Mouse (Mus musculus): ENCODE data around the gene C7. TPM values are rescaled to one million over a fixed set of nuclear protein-coding genes. Genes with fewer than 3 reads are reported as not detected.

C7 gene
- polyA plus RNA-seq, 1 experiment from 2014 or later = 0.06 TPM

DNA sequence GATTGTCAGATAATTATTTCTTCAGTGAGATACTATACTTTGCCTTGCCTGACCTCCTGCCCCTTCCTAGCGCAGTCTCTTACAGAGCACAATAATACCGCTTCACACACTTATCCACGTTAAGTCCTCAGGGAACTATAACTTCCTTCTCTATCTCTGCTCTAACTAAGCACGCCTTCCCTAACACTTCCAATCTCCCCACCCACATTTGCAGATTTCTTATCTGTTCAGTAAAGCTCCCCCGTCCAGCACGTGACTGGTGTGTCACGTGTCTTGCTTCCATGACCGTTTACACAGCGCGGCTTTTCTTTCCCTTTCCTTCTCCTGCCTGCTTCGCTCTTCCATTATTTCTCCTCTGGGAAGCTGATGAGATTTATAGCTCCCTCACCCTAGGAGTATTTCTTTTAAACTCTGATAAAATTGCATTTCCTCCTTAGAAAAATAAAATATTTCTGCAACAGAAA lies 53.9 kb downstream of the C7 start:
- WGBS = 45% methylated on average over 11 of the region's 11 CpGs

DNA sequence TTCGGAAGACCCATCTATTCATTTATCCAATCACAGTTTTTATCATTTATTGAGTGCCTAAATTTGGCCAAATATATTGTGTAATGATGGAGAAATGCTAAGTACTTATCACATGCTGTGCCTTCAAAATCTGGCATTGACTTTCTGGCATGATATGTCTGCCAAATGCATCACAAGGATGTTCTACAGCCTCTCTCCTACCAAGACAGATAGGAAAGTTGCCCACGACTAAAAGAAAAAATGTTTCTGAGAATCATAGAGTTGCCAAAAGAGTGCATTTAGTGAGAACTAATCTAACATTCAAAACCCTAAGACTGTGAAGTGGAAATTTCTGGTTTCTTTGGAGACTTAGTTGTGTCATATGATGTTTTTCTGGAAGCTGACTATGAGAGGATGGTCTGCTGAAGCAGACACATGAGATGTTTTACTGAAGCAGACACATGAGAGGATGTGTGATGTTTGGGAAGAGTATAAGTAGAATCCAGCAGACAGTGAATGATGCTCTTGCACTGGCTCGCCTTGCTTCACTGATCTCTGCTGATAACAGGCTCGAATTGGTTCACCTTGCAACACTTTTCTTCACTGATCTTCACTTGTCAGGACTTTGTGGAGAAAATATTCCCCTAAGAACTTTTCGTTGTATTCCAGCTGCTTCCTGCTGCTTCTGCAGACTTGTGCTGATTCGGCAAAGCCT lies 59.9 kb downstream of the C7 start:
- ATAC-seq (ENCODE audit: low FRiP score, low TSS enrichment) (no peak), DNase-seq (ENCODE audit: low spot score) (no peak)
- no peak overlapping the region for H3K9ac ChIP-seq (ENCODE audit: low read length)
- no peak overlapping the region for H3K27ac ChIP-seq (replicated peaks)
- TF ChIP-seq EP300 (optimal IDR thresholded peaks at IDR 0.05) (no peak), CTCF (IDR thresholded peaks at IDR 0.05; ENCODE audit: low read depth) (no peak)
- no peaks in the 10 kb centered on the region for H3K27me3 ChIP-seq (ENCODE audit: control insufficient read depth, insufficient read depth, low read length)
- WGBS = 72% methylated on average over 6 of the region's 6 CpGs
- H3K9me3 ChIP-seq (ENCODE audit: control insufficient read depth, low read length) = no peaks in the 10 kb centered on the region
- no peaks in the 10 kb centered on the region for H3K4me1 ChIP-seq (replicated peaks; ENCODE audit: control insufficient read depth, insufficient read depth)
- H3K36me3 ChIP-seq (ENCODE audit: control insufficient read depth, insufficient read depth, low read length) = no peaks in the 10 kb centered on the region
- H3K4me2 ChIP-seq (replicated peaks; ENCODE audit: low read depth) = no peak overlapping the region
- no peak overlapping the region for H3K4me3 ChIP-seq (ENCODE audit: low read depth, low read length)

More for the DNA sequence above, 53.9 kb downstream of the C7 start:
- Histone ChIP-seq H3K27ac (replicated peaks) (no peak overlapping the region), H3K4me3 (ENCODE audit: low read depth, low read length) (no peak overlapping the region), H3K36me3 (ENCODE audit: control insufficient read depth, insufficient read depth, low read length) (no peaks in the 10 kb centered on the region), H3K4me2 (replicated peaks; ENCODE audit: low read depth) (no peak overlapping the region; the same call in 1 of the 2 replicates), H3K27me3 (ENCODE audit: control insufficient read depth, insufficient read depth, low read length) (no peaks in the 10 kb centered on the region), H3K4me1 (replicated peaks; ENCODE audit: control insufficient read depth, insufficient read depth) (no peaks in the 10 kb centered on the region), H3K9ac (ENCODE audit: low read length) (no peak overlapping the region), H3K9me3 (ENCODE audit: control insufficient read depth, low read length) (no peaks in the 10 kb centered on the region)
- DNase-seq (ENCODE audit: low spot score) (peak; percentile 29), ATAC-seq (ENCODE audit: low FRiP score, low TSS enrichment) (peak; percentile 69)
- TF ChIP-seq EP300 (optimal IDR thresholded peaks at IDR 0.05) (no peak), CTCF (IDR thresholded peaks at IDR 0.05; ENCODE audit: low read depth) (no peak)

DNA sequence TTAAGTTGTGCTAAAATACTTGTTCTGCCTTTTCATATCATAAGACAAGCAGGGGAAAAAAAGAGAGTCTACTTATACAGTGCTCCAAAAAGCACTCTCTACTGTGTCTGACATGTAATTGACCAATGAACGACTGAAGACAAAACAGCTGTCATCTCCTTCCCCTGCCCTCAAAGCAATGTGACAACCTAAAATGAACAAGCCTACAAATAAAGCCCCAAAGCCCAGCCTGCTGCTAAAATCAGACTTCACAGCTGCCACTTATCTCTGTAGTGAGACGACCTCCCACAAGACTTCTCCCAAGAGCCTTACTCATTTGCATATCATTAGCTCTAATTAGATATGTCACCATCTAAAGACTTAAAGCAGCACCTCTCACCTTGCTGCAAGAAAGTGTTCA lies 60.6 kb downstream of the C7 start:
- ATAC-seq (ENCODE audit: low FRiP score, low TSS enrichment) (no peak), DNase-seq (ENCODE audit: low spot score) (no peak)
- H3K4me3 ChIP-seq (ENCODE audit: low read depth, low read length) = no peak overlapping the region
- H3K4me1 ChIP-seq (replicated peaks; ENCODE audit: control insufficient read depth, insufficient read depth) = no peaks in the 10 kb centered on the region
- H3K27me3 ChIP-seq (ENCODE audit: control insufficient read depth, insufficient read depth, low read length) = no peaks in the 10 kb centered on the region
- TF ChIP-seq EP300 (optimal IDR thresholded peaks at IDR 0.05) = no peak
- TF ChIP-seq CTCF (IDR thresholded peaks at IDR 0.05; ENCODE audit: low read depth) = no peak
- H3K36me3 ChIP-seq (ENCODE audit: control insufficient read depth, insufficient read depth, low read length) = no peaks in the 10 kb centered on the region
- H3K9me3 ChIP-seq (ENCODE audit: control insufficient read depth, low read length) = no peaks in the 10 kb centered on the region
- no peak overlapping the region for H3K27ac ChIP-seq (replicated peaks)
- WGBS = 35% methylated on average over 2 of the region's 2 CpGs
- H3K9ac ChIP-seq (ENCODE audit: low read length) = no peak overlapping the region
- no peak overlapping the region for H3K4me2 ChIP-seq (replicated peaks; ENCODE audit: low read depth)

DNA sequence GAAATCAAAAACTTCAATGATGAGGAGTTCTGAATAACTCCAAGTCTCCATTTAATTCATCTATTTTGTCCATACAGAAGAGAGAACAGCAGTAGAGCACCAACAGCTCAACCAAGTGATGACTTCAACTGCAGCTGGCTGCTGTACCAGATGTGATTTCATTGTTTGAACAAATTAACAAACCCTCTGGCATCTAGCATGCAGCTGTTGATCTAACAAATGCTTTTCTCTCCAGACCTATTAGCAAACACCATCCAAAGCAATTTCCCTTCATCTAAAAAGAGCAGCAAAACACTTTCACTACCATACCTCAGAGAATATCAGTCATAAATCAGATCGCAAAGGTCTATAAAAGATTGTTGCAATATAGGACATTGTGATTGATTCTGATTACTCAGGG lies 90.2 kb downstream of the C7 start:
- H3K4me2 ChIP-seq (replicated peaks; ENCODE audit: low read depth) = no peak overlapping the region
- DNase-seq (ENCODE audit: low spot score) (no peak), ATAC-seq (ENCODE audit: low FRiP score, low TSS enrichment) (no peak)
- no peak for TF ChIP-seq EP300 (optimal IDR thresholded peaks at IDR 0.05)
- TF ChIP-seq CTCF (IDR thresholded peaks at IDR 0.05; ENCODE audit: low read depth) = no peak
- no peaks in the 10 kb centered on the region for H3K27me3 ChIP-seq (ENCODE audit: control insufficient read depth, insufficient read depth, low read length)
- no peaks in the 10 kb centered on the region for H3K36me3 ChIP-seq (ENCODE audit: control insufficient read depth, insufficient read depth, low read length)
- WGBS = 74% methylated on average over 1 of the region's 1 CpGs
- H3K9ac ChIP-seq (ENCODE audit: low read length) = no peak overlapping the region
- H3K4me1 ChIP-seq (replicated peaks; ENCODE audit: control insufficient read depth, insufficient read depth) = no peaks in the 10 kb centered on the region
- no peak overlapping the region for H3K4me3 ChIP-seq (ENCODE audit: low read depth, low read length)
- H3K27ac ChIP-seq (replicated peaks) = no peak overlapping the region
- no peaks in the 10 kb centered on the region for H3K9me3 ChIP-seq (ENCODE audit: control insufficient read depth, low read length)

Other genes with a start within 250 kb of the C7 start
- not detected in 2 replicates for gene Mroh2b, start 165.0 kb downstream of the C7 start, polyA plus RNA-seq (2015; fragmentation: Nextera tagmentation; extraction: Ambion mirVana)
- gene Card6, start 44.8 kb upstream of the C7 start, polyA plus RNA-seq (2015; fragmentation: Nextera tagmentation; extraction: Ambion mirVana) = 1.4 and 1.8 TPM in 2 replicates
- 661 and 725 TPM in 2 replicates for gene Rpl37, start 52.9 kb upstream of the C7 start, polyA plus RNA-seq (2015; fragmentation: Nextera tagmentation; extraction: Ambion mirVana)
- gene Prkaa1, start 80.1 kb upstream of the C7 start, polyA plus RNA-seq (2015; fragmentation: Nextera tagmentation; extraction: Ambion mirVana) = 13.7 and 13.9 TPM in 2 replicates
- 26.7 and 27.3 TPM in 2 replicates for gene Ttc33, start 121.8 kb upstream of the C7 start, polyA plus RNA-seq (2015; fragmentation: Nextera tagmentation; extraction: Ambion mirVana)
- gene Ptger4, start 180.4 kb upstream of the C7 start, polyA plus RNA-seq (2015; fragmentation: Nextera tagmentation; extraction: Ambion mirVana) = 6.3 and 6.4 TPM in 2 replicates

All from stomach, postnatal 0 days (tissue).